In genomic region chr7:110920331-110921261, GRCm38 (mm10) we compare ENCODE assay signal across 7 mouse cellular contexts. TPM values are rescaled to one million over a fixed set of nuclear protein-coding genes. Genes with fewer than 3 reads are reported as not detected.
DNase-seq lines count a peak whose midpoint lies in the region; ATAC-seq and TF ChIP-seq lines count a peak whose summit lies in the region.

No protein-coding gene starts in this region.

- peak; percentile 59 for DNase-seq in CH12.LX (ENCODE audit: extremely low read depth)
- DNase-seq in ZHBTc4 (ENCODE audit: low read depth, low spot score), result peak; percentile 46
- no peak for DNase-seq in thymus, postnatal 0 days (ENCODE audit: low spot score)
- DNase-seq in left cerebral cortex, postnatal 14 days (ENCODE audit: low spot score in 2 of 2), result no peak
- no peak for DNase-seq in ovary, postnatal 10 days (ENCODE audit: low spot score)

- no peak for TF ChIP-seq POLR2A in CH12.LX (IDR thresholded peaks at IDR 0.05; ENCODE audit: low read depth, low read length)

- H3K9me3 ChIP-seq in CH12.LX (replicated peaks; ENCODE audit: low read length), result no peaks in the 10 kb centered on the region
- no peaks in the 10 kb centered on the region for H3K9me3 ChIP-seq in intestine, embryonic 15.5 days

- WGBS in intestine, embryonic 15.5 days, result 61% methylated on average over 19 of the region's 19 CpGs

- no peaks in the 10 kb centered on the region for H3K27me3 ChIP-seq in CH12.LX (replicated peaks)
- no peaks in the 10 kb centered on the region for H3K27me3 ChIP-seq in intestine, embryonic 15.5 days (replicated peaks)

- peak overlapping the region; percentile 14; the same call in 1 of the 2 replicates for H3K27ac ChIP-seq in CH12.LX (ENCODE audit: insufficient read depth, low read depth)
- peak overlapping the region; percentile 70 for H3K27ac ChIP-seq in intestine, embryonic 15.5 days

- peak; percentile 57 for TF ChIP-seq EP300 in CH12.LX (IDR thresholded peaks at IDR 0.05; ENCODE audit: low read length)

- TF ChIP-seq CTCF in CH12.LX (conservative IDR thresholded peaks at IDR 0.05 in 1 of 2, IDR thresholded peaks at IDR 0.05 in 1 of 2; ENCODE audit: low read depth in 2 of 2, low read length in 2 of 2), result no peak

- H3K4me3 ChIP-seq in CH12.LX (replicated peaks in 1 of 3; ENCODE audit: low read depth in 2 of 3, low read length in 2 of 3, poor library complexity in 1 of 3), result no peak overlapping the region
- no peak overlapping the region for H3K4me3 ChIP-seq in intestine, embryonic 15.5 days (replicated peaks)

- TF ChIP-seq RAD21 in CH12.LX (IDR thresholded peaks at IDR 0.05; ENCODE audit: low read depth, low read length), result no peak

- H3K4me2 ChIP-seq in CH12.LX (ENCODE audit: insufficient read depth, low read depth, poor library complexity, severe bottlenecking), result peak overlapping the region; percentile 12; the same call in 1 of the 2 replicates
- H3K4me2 ChIP-seq in intestine, embryonic 15.5 days (replicated peaks), result no peak overlapping the region

- H3K9ac ChIP-seq in CH12.LX (ENCODE audit: insufficient read depth, low read depth), result no peak overlapping the region
- H3K9ac ChIP-seq in intestine, embryonic 15.5 days, result no peak overlapping the region

- no peaks in the 10 kb centered on the region for H3K36me3 ChIP-seq in CH12.LX (replicated peaks in 1 of 2; ENCODE audit: control insufficient read depth in 1 of 2, insufficient read depth in 1 of 2, low read length in 1 of 2)
- no peaks in the 10 kb centered on the region for H3K36me3 ChIP-seq in intestine, embryonic 15.5 days

- peak; percentile 77 for ATAC-seq in intestine, embryonic 15.5 days
- peak; percentile 88 for ATAC-seq in megakaryocyte progenitor cell, adult 5-6 weeks (replicated peaks; ENCODE audit: poor library complexity)

- dilution Hi-C loops in CH12.LX (cut with MboI; ENCODE audit: extremely low pct_ligation_motif_present, extremely low pct_unique_long_range_greater_than_20kb, low sequenced_read_pairs), result no loop called here

- in situ Hi-C loops in CH12.LX (cut with MboI; ENCODE audit: low pct_ligation_motif_present, low pct_unique_long_range_greater_than_20kb, low sequenced_read_pairs), result loop anchor here (10.0 kb wide), 1 partner anchor 206 kb away; no protein-coding TSS in a partner anchor

- intact Hi-C loops in left cerebral cortex, postnatal 14 days (cut with DNase I), result no loop called here

- no peaks in the 10 kb centered on the region for H3K79me2 ChIP-seq in CH12.LX (replicated peaks; ENCODE audit: control insufficient read depth, extremely low read depth, insufficient read depth, poor library complexity, severe bottlenecking)

- peaks cover 18 to 33% of the 10 kb centered on the region in 2 experiments for H3K4me1 ChIP-seq in CH12.LX (ENCODE audit: control insufficient read depth in 1 of 2, insufficient read depth in 2 of 2)
- H3K4me1 ChIP-seq in intestine, embryonic 15.5 days (replicated peaks), result peaks cover 13% of the 10 kb centered on the region

TF ChIP-seq in CH12.LX, 34 proteins besides CTCF, POLR2A, EP300 and RAD21:
- TF ChIP-seq IRF4 (IDR thresholded peaks at IDR 0.05; ENCODE audit: low read depth, low read length) (0 out of 2 replicates have a peak, but pooled peaks have one; percentile 12), RCOR1 (conservative IDR thresholded peaks at IDR 0.05; ENCODE audit: low read depth, low read length) (no peak)
TF ChIP-seq in CH12.LX: peak in this region for 1.

RNA-seq across cellular contexts. Expression of gene Lyve1, which starts 57.6 kb away (rescaled TPM):
- total RNA-seq in CH12.LX (2012; rRNA removed) (not detected in 2 replicates), CH12.LX (2014; rRNA removed) (not detected in 2 replicates)
- not detected in 2 replicates for polyA plus RNA-seq in CH12.LX (2012; ENCODE audit: insufficient read length, low read depth)
- polyA plus RNA-seq in intestine, embryonic 15.5 days (2015; fragmentation: Nextera tagmentation; extraction: Ambion mirVana), result 12.7 and 18.3 TPM in 2 replicates
- total RNA-seq in megakaryocyte progenitor cell, adult 5-6 weeks (2015), result 0.10 TPM in 1 of 2 replicates, not detected in the other
- not detected in 2 replicates for total RNA-seq in megakaryocyte progenitor cell, adult 5-6 weeks (2017)
- 3.0 and 3.8 TPM in 2 replicates for polyA plus RNA-seq in thymus, postnatal 0 days (2015; fragmentation: Nextera tagmentation; extraction: Ambion mirVana)
- 1 to 10 TPM; 1.7 to 4.3 TPM for total RNA-seq in left cerebral cortex, postnatal 14 days (2021)

Comparison
In these comparisons a context has a peak if more than half of its experiments do, and no peak if none do; other contexts are left out.
1. DNase-seq: peak in CH12.LX (single experiment) and ZHBTc4 (single experiment); none in thymus, postnatal 0 days (single experiment), left cerebral cortex, postnatal 14 days (0 of 2) and ovary, postnatal 10 days (single experiment).